Mouse (Mus musculus) NIH3T3 (cell line): ENCODE results near the gene Tars2.
A peak's percentile ranks its signal among the peaks of the same experiment; 100 is the strongest.

Source experiments
- DNase-seq: peaks from one replicate; pipeline ENCODE4 v3.0.0-alpha.2; 2012; ENCODE audit warnings: low read depth

Gene Tars2

GRCm38 (mm10) chr3:95734092-95734702 lies 25.8 kb downstream of the Tars2 start:
- DNase-seq, result peak; percentile 79

GRCm38 (mm10) chr3:95732744-95733521 lies 27.1 kb downstream of the Tars2 start:
- peak; percentile 22 for DNase-seq

GRCm38 (mm10) chr3:95732297-95732696 lies 27.7 kb downstream of the Tars2 start:
- no peak for DNase-seq

GRCm38 (mm10) chr3:95731802-95732201 lies 28.2 kb downstream of the Tars2 start:
- peak; percentile 39 for DNase-seq

- DNase-seq, result no peak
These were observed 29.6 kb downstream of the Tars2 start for GRCm38 (mm10) chr3:95730431-95730830.

GRCm38 (mm10) chr3:95728906-95729305 lies 31.1 kb downstream of the Tars2 start:
- DNase-seq, result peak; percentile 85

- peak; percentile 90 for DNase-seq
These were observed 33.2 kb downstream of the Tars2 start for GRCm38 (mm10) chr3:95726696-95727358.

GRCm38 (mm10) chr3:95725863-95726262 lies 34.1 kb downstream of the Tars2 start:
- DNase-seq, result peak; percentile 78

- DNase-seq, result no peak
These were observed 37.6 kb downstream of the Tars2 start for GRCm38 (mm10) chr3:95722386-95722785.

- DNase-seq, result no peak
These were observed 41.9 kb downstream of the Tars2 start for GRCm38 (mm10) chr3:95718153-95718552.

- DNase-seq, result no peak
These were observed 43.9 kb downstream of the Tars2 start for GRCm38 (mm10) chr3:95716075-95716474.

GRCm38 (mm10) chr3:95709967-95710366 lies 50.0 kb downstream of the Tars2 start:
- no peak for DNase-seq

GRCm38 (mm10) chr3:95709044-95709443 lies 51.0 kb downstream of the Tars2 start:
- no peak for DNase-seq

- DNase-seq, result no peak
These were observed 52.5 kb downstream of the Tars2 start for GRCm38 (mm10) chr3:95707497-95707896.

- DNase-seq, result no peak
These were observed 53.7 kb downstream of the Tars2 start for GRCm38 (mm10) chr3:95706273-95706672.

- DNase-seq, result no peak
These were observed 55.4 kb downstream of the Tars2 start for GRCm38 (mm10) chr3:95704612-95705011.

GRCm38 (mm10) chr3:95703276-95703675 lies 56.7 kb downstream of the Tars2 start:
- no peak for DNase-seq

GRCm38 (mm10) chr3:95701877-95702540 lies 58.0 kb downstream of the Tars2 start:
- peak; percentile 96 for DNase-seq

GRCm38 (mm10) chr3:95701085-95701484 lies 58.9 kb downstream of the Tars2 start:
- no peak for DNase-seq

GRCm38 (mm10) chr3:95700233-95700681 lies 59.7 kb downstream of the Tars2 start:
- DNase-seq, result no peak

GRCm38 (mm10) chr3:95698286-95698685 lies 61.7 kb downstream of the Tars2 start:
- no peak for DNase-seq

- DNase-seq, result peak; percentile 87
These were observed 63.6 kb downstream of the Tars2 start for GRCm38 (mm10) chr3:95696360-95696759.
